Mouse (Mus musculus): ENCODE data around the gene Tmbim4. TPM values are rescaled to one million over a fixed set of nuclear protein-coding genes. Genes with fewer than 3 reads are reported as not detected.
A peak's percentile ranks its signal among the peaks of the same experiment; 100 is the strongest.
"Not testable (repeated sequence)": the region's sequence is repeated elsewhere in the genome, so short reads cannot be mapped to it uniquely, and the experiment has no call there.

Gene Tmbim4
- polyA plus RNA-seq, 1 experiment from 2014 or later = 107 TPM

GRCm38 (mm10) chr10:120201961-120202402 lies 592 bp downstream of the Tmbim4 start, which contains the start of gene Irak3:
Irak3 (minus strand) TSS chr10:120202130.
- H3K9ac ChIP-seq = peak within 1 kb of the TSS; percentile 28; the same call in 1 of the 2 replicates
- H3K36me3 ChIP-seq = no peaks in the 10 kb centered on the region
- peak; percentile 29; the same call in 1 of the 2 replicates for ATAC-seq (ENCODE audit: insufficient number of reproducible peaks, low FRiP score, low TSS enrichment, low read depth)
- H3K27me3 ChIP-seq = no peaks in the 10 kb centered on the region
- peaks cover 8% of the 10 kb centered on the region; the same call in 1 of the 2 replicates for H3K4me1 ChIP-seq
- peak within 1 kb of the TSS; percentile 29; the same call in 1 of the 2 replicates for H3K27ac ChIP-seq (replicated peaks)
- peak within 1 kb of the TSS; percentile 93 for H3K4me2 ChIP-seq (replicated peaks)
- WGBS = under 1% methylated on average over 13 of the region's 13 CpGs
- H3K9me3 ChIP-seq (replicated peaks) = no peaks in the 10 kb centered on the region
- H3K4me3 ChIP-seq (replicated peaks) = peak within 1 kb of the TSS; percentile 62

GRCm38 (mm10) chr10:120202467-120203250 lies 1.3 kb downstream of the Tmbim4 start:
- Histone ChIP-seq H3K9ac (no peak overlapping the region), H3K27ac (replicated peaks) (no peak overlapping the region), H3K4me2 (replicated peaks) (no peak overlapping the region), H3K27me3 (no peaks in the 10 kb centered on the region), H3K36me3 (no peaks in the 10 kb centered on the region), H3K9me3 (replicated peaks) (no peaks in the 10 kb centered on the region), H3K4me1 (peaks cover 8% of the 10 kb centered on the region; the same call in 1 of the 2 replicates), H3K4me3 (replicated peaks) (no peak overlapping the region)
- WGBS = 69% methylated on average over 16 of the region's 16 CpGs
- ATAC-seq (ENCODE audit: insufficient number of reproducible peaks, low FRiP score, low TSS enrichment, low read depth) = no peak

GRCm38 (mm10) chr10:120204591-120205210 lies 3.3 kb downstream of the Tmbim4 start:
- WGBS = 69% methylated on average over 13 of the region's 13 CpGs

GRCm38 (mm10) chr10:120208015-120208414 lies 6.6 kb downstream of the Tmbim4 start:
- Histone ChIP-seq H3K27ac (replicated peaks) (no peak overlapping the region), H3K9ac (no peak overlapping the region), H3K4me3 (replicated peaks) (no peak overlapping the region), H3K9me3 (replicated peaks) (no peaks in the 10 kb centered on the region), H3K36me3 (no peaks in the 10 kb centered on the region), H3K4me1 (peaks cover 6% of the 10 kb centered on the region; the same call in 1 of the 2 replicates), H3K4me2 (replicated peaks) (no peak overlapping the region), H3K27me3 (no peaks in the 10 kb centered on the region)
- ATAC-seq (ENCODE audit: insufficient number of reproducible peaks, low FRiP score, low TSS enrichment, low read depth) = no peak
- 87% methylated on average over 8 of the region's 8 CpGs for WGBS

More at GRCm38 (mm10) chr10:120204591-120205210, 3.3 kb downstream of the Tmbim4 start:
- no peak overlapping the region for H3K4me2 ChIP-seq (replicated peaks)
- H3K9me3 ChIP-seq (replicated peaks) = no peaks in the 10 kb centered on the region
- H3K27me3 ChIP-seq = no peaks in the 10 kb centered on the region
- H3K9ac ChIP-seq = no peak overlapping the region
- no peak overlapping the region for H3K27ac ChIP-seq (replicated peaks)
- no peak for ATAC-seq (ENCODE audit: insufficient number of reproducible peaks, low FRiP score, low TSS enrichment, low read depth)
- H3K4me3 ChIP-seq (replicated peaks) = no peak overlapping the region
- peaks cover 11% of the 10 kb centered on the region; the same call in 1 of the 2 replicates for H3K4me1 ChIP-seq
- no peaks in the 10 kb centered on the region for H3K36me3 ChIP-seq

DNA sequence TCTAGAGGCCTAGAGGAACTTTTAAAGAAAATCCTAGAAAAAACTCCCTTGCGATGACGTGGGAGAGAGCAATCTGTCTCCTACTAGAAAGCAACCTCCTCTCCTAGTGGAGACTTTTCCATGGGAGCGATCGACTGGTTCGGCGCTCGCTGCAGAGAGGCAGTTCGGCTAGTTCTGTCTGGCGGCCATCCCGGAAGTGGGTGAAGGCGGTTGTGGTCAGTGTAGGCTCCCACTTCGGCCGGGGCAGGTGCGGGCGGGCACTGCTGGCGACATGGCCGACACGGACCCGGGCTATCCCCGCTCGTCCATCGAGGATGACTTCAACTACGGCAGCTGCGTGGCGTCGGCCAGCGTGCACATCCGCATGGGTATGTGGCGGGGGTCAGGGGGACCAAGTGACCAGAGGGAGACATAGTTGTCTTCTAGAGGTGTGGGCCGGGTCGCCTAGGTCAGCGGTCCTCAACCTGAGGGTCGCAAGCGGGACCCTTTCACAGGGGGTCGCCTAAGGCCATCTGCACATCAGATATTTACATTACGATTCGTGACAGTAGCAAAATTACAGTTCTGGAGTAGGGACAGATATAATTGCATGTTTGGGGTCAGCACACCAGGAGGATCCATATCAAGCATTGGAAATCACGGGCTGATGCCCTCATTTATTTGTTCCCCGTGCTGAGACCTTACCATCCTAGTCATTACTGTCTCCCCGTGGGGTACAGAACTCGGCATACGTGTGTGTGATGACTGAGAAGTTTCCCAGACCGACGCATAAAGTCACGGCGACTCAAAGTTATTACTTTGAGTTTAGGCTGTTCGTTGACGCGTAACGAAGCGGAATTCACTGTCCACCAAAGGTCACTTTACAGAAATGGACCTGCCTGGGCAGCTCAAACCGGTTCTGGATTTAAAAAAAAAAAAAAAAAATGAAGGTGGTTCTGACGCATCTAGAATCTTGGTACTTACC lies 7.5 kb downstream of the Tmbim4 start:
- Histone ChIP-seq H3K27ac (replicated peaks) (no peak overlapping the region; the same call in 1 of the 2 replicates), H3K27me3 (no peaks in the 10 kb centered on the region)

DNA sequence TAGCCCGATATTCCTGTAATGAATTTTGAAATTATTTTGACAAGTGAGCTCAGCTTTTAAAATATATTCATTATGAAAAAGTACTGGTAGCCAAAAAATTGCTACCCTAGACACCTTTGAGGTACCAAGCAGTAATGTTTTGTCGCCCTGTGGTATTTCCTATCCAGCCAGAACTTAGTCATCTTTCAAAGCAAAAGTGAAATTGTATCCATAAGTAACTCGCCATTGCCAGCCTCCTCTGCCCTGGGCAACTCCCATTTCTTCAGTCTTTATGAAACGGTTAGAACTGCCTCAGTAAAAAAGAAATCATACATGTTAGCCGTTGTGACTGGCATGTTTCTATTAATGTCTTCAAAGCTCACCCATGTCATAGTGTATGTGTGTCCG lies 8.1 kb downstream of the Tmbim4 start:
- H3K9me3 ChIP-seq (replicated peaks) = no peaks in the 10 kb centered on the region
- H3K9ac ChIP-seq = no peak overlapping the region
- H3K27me3 ChIP-seq = no peaks in the 10 kb centered on the region
- H3K27ac ChIP-seq (replicated peaks) = no peak overlapping the region
- peak overlapping the region; percentile 57 for H3K4me2 ChIP-seq (replicated peaks)
- peak overlapping the region; percentile 99 for H3K4me3 ChIP-seq (replicated peaks)
- H3K4me1 ChIP-seq = peaks cover 6% of the 10 kb centered on the region; the same call in 1 of the 2 replicates
- WGBS = 39% methylated on average over 6 of the region's 6 CpGs
- no peaks in the 10 kb centered on the region for H3K36me3 ChIP-seq
- no peak for ATAC-seq (ENCODE audit: insufficient number of reproducible peaks, low FRiP score, low TSS enrichment, low read depth)

More for the DNA sequence above, 7.5 kb downstream of the Tmbim4 start:
- H3K4me3 ChIP-seq (replicated peaks) = peak overlapping the region; percentile 99
- ATAC-seq (ENCODE audit: insufficient number of reproducible peaks, low FRiP score, low TSS enrichment, low read depth) = peak; percentile 83
- no peaks in the 10 kb centered on the region for H3K36me3 ChIP-seq
- peak overlapping the region; percentile 59 for H3K9ac ChIP-seq
- H3K9me3 ChIP-seq (replicated peaks) = no peaks in the 10 kb centered on the region
- peak overlapping the region; percentile 57 for H3K4me2 ChIP-seq (replicated peaks)
- 3% methylated on average over 53 of the region's 53 CpGs for WGBS
- H3K4me1 ChIP-seq = peaks cover 6% of the 10 kb centered on the region; the same call in 1 of the 2 replicates

- peaks cover 6% of the 10 kb centered on the region; the same call in 1 of the 2 replicates for H3K4me1 ChIP-seq
- H3K9ac ChIP-seq = no peak overlapping the region
- no peaks in the 10 kb centered on the region for H3K36me3 ChIP-seq
- H3K27me3 ChIP-seq = no peaks in the 10 kb centered on the region
- ATAC-seq (ENCODE audit: insufficient number of reproducible peaks, low FRiP score, low TSS enrichment, low read depth) = no peak
- 91% methylated on average over 3 of the region's 3 CpGs for WGBS
- no peak overlapping the region for H3K27ac ChIP-seq (replicated peaks)
- peak overlapping the region; percentile 57 for H3K4me2 ChIP-seq (replicated peaks)
- H3K4me3 ChIP-seq (replicated peaks) = no peak overlapping the region
- no peaks in the 10 kb centered on the region for H3K9me3 ChIP-seq (replicated peaks)
Measured at GRCm38 (mm10) chr10:120210096-120210495, 8.7 kb downstream of the Tmbim4 start.

GRCm38 (mm10) chr10:120217099-120217498 lies 15.7 kb downstream of the Tmbim4 start:
- H3K4me1 ChIP-seq; H3K9ac ChIP-seq; H3K9me3 ChIP-seq (replicated peaks); H3K4me3 ChIP-seq (replicated peaks); H3K27ac ChIP-seq (replicated peaks); H3K27me3 ChIP-seq; H3K4me2 ChIP-seq (replicated peaks); ATAC-seq (ENCODE audit: insufficient number of reproducible peaks, low FRiP score, low TSS enrichment, low read depth): not testable (repeated sequence)
- WGBS = 91% methylated on average over 1 of the region's 1 CpGs
- H3K36me3 ChIP-seq = peaks cover 15% of the 10 kb centered on the region

- ATAC-seq (ENCODE audit: insufficient number of reproducible peaks, low FRiP score, low TSS enrichment, low read depth) = no peak
Measured at GRCm38 (mm10) chr10:120218996-120219395, 17.6 kb downstream of the Tmbim4 start.

DNA sequence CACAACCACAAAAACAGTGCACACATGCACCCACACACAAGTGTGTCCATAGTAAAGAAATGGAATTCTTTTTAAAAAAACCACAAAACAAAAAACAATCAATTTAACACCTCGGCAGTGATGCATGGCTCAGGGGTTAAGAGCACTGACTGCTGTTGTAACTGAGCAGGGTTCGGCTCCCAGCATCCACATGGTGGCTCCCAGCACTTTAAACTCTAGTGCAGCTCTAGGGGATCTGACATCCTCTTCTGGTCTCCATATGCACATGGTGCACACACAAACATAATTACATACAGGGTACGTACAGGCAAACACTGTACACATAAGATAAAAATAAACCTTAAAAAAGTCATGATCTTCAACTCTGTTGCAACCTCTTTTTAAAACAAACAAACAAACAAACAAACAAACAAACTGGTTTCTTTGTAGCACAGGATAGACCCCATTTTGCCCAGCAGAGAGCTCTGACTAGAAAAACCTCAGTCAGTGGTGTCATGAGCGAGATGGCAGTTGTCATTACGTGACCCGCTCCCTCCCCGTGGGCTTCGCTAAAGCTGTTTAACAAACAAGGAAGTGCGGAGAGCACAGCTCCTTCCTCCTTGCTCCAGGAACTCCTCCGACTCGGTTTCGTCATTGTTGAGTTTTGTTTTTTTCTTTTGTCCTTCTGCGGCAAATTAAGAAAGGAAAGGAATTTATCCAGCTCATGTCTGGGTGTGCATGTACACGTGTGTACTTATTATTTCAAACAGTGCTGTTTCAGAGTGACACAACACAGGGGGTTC lies 18.4 kb downstream of the Tmbim4 start:
- Histone ChIP-seq H3K36me3 (peaks cover 19% of the 10 kb centered on the region), H3K27me3 (no peaks in the 10 kb centered on the region), H3K4me1 (no peaks in the 10 kb centered on the region), H3K27ac (replicated peaks) (no peak overlapping the region), H3K4me3 (replicated peaks) (no peak overlapping the region), H3K9me3 (replicated peaks) (no peaks in the 10 kb centered on the region), H3K9ac (no peak overlapping the region), H3K4me2 (replicated peaks) (no peak overlapping the region)
- WGBS = 74% methylated on average over 14 of the region's 14 CpGs
- ATAC-seq (ENCODE audit: insufficient number of reproducible peaks, low FRiP score, low TSS enrichment, low read depth) = no peak

More at GRCm38 (mm10) chr10:120218996-120219395, 17.6 kb downstream of the Tmbim4 start:
- Histone ChIP-seq H3K27ac (replicated peaks) (no peak overlapping the region), H3K4me1 (no peaks in the 10 kb centered on the region), H3K9me3 (replicated peaks) (no peaks in the 10 kb centered on the region), H3K9ac (no peak overlapping the region), H3K36me3 (peaks cover 15% of the 10 kb centered on the region), H3K4me2 (replicated peaks) (no peak overlapping the region), H3K4me3 (replicated peaks) (no peak overlapping the region), H3K27me3 (no peaks in the 10 kb centered on the region)
- 91% methylated on average over 10 of the region's 10 CpGs for WGBS

Data from embryonic facial prominence, embryonic 15.5 days (tissue).